Mouse (Mus musculus) cortical plate, adult 2 months (tissue): ENCODE measurements around the gene Pign.

Experiments used
- CTCF ChIP-seq: fragments of 200-500 bp; IDR thresholded peaks from 2 replicates; pipeline ENCODE4 v1.5.1; 2011; ENCODE audit warnings: mild to moderate bottlenecking, control low read depth, low read length; ENCODE audit not compliant: insufficient read depth; ENCODE audit errors: extremely low read depth
- POLR2A ChIP-seq: fragments of 200-500 bp; IDR thresholded peaks from 2 replicates; pipeline ENCODE4 v1.6.1; 2011; ENCODE audit warnings: mild to moderate bottlenecking, low read length, control low read depth; ENCODE audit not compliant: insufficient read depth; ENCODE audit errors: extremely low read depth

GRCm38 (mm10) chr1:105680587-105680986 lies 17.1 kb upstream of the Pign start:
- TF ChIP-seq POLR2A (no peak), CTCF (peak; percentile 29; the same call in 1 of the 2 replicates)
